Mouse (Mus musculus): ENCODE measurements around the gene Mfap2.

The Mfap2 gene

DNA sequence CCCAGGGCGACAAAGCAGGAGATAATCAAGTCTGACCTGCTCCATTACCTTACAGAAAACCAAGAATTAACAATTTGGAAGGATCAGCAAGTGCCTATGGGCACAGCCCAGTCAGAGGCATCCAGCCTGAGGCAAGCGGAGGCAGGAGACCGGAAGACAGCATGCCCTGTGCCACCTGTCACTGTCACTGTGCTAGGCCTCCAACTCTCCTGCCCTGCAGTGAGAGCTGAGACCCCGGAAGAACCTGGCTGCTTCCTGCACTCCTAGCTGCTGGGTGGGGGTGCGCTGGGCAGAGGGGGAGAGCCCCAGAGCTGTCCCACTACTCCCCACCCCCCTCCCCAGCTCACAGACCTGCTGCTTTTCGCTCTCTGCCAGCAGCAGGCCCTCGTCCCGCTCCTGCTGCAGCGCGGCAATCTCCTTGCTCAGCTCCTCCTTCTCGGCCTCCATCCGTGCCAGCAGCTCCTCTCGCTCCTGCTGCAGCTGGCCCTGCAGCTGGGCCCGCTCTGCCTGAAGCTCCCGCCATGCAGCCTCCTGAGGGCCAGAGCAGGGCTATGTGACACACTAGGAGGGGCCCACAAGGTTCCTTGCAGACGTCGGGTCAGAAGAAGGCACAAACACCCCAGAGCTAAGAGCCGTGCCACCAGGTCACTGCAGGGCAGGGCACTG lies 20.5 kb downstream of the Mfap2 start:
- DNase-seq, result no peak

DNA sequence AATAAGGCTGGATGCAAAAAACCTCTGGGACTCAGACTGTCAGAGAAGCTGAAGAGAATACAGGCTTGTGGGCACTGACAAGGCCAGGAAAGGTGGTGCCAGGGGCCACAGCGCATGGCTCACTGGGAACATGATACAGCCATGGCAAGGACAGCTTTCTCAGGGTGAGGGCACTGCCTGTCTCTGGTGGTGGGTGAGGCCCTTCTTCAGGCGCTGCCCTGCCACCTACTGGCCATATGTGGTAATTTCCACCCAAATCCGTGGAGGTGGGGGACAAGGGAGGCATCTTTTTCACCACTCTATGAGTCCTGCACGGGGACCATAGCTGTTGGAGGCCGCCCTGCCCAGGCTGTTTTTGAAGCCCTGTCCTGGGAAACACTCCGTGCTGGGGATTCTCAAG lies 21.5 kb downstream of the Mfap2 start:
- DNase-seq, result peak; percentile 92 to 95

DNA sequence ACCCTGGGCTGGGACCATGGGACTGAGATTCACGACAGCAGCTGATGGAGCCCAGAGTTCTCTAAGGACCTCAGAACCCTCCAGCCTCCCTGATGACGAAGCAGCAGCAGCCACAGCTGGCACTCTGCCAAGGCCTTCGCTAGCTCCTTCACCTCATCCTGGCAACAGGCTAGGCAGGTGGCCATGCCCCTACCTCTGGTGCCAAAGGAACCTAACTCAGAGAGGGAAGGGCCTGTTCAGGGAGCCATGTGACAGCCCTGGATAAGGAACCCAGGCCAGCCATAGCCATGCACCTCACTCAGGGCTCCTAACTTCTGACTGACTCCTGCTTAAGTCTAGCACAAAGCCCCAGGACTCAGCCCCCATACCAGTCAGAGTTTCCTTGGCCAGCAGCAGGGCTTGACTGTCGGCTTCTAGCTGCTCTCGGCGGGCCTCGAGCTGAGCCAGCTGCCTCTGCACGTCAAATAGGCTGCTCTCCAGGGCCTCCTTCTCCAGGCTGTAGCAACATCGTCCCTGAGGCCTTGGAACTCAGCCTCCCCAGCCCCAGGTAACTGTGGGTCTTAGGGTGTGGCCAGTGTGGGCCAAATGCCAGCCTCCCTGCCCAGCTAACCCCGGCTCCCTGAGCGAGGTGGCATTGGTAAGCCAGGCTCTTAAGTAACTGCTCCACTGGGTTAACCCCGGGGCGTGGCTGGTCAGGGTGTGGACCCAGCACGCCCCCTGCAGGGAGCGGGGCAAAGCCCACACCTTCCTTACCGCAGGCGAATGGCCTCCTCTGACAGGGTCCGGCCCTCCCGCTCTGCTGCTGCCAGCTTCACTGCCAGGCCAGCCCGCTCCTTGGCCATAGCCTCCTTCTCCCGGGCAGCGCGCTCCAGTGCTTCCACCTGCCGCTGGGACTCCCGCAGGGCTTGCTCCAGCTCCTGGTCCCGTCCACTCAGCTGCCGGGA lies 23.7 kb downstream of the Mfap2 start:
- peak in 1 of 2 experiments; percentile 65 for DNase-seq

DNA sequence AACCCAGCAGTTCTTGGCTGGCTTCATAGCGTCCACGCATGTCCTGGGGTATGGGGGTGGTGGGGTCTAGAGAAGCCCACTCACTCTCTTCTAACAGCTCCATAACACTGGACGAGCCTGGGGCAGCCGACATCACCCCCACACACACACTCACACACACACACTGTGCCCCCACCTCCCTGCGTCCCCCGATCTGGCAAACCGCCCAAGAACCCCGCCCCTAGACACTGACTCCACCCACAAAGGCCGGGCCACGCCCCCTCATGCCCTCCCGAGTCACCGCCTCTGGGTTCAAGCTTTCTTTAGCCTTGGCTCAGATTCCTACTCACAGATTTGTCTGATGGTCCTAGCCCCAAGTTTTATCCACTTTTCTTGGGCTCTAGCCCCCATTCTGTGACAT lies 30.9 kb downstream of the Mfap2 start:
- DNase-seq, result peak in 1 of 2 experiments; percentile 52

DNA sequence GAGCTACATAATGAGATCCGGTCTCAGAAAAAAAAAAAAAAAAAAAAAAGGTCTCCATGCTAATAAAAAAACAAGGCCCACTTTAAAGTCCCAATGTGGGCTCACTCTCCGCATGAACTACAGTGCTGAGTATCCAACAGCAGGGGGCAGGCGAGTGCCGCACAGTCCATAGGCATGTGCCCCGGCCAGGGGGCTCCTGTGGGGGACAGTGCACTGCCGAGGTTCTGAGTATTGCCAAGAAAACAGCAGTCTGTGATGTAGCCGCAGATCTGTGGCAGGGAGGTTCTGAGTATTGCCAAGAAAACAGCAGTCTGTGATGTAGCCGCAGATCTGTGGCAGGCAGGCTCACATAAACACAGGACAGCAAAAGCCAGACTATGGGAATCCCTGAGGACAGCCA lies 34.6 kb downstream of the Mfap2 start:
- peak; percentile 66 to 78 for DNase-seq

DNA sequence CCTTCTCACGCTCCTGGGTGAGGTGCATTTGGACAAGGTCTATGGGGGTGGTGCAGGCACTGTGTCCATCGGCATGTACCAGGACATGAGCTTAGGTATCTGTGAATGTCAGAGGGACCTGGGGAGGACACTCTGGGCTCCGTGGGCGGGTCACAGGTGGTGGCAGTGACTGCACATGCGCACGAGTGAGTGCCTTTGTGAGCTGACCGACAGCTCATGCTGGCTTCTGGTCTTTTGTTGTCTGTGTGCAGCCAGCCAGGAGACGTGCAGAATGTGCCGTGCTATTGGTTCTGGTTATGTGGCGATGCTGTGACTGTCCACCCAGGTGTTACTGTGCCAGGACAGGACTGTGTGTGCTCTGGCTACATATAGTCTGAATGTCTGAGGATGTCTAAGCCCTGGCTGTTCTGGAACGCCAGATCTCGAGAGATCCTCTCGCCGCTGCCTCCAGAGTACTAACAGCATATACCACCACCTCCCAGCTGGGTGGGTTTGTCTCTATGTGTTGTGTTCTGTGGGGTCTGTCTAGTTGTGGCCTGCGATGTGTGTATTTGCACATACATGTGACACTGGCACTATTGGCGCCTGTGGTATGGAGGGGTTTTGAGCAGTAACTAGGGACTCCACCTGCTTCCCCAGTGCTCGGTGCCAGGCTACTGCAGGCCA lies 38.7 kb downstream of the Mfap2 start:
- DNase-seq, result no peak

DNA sequence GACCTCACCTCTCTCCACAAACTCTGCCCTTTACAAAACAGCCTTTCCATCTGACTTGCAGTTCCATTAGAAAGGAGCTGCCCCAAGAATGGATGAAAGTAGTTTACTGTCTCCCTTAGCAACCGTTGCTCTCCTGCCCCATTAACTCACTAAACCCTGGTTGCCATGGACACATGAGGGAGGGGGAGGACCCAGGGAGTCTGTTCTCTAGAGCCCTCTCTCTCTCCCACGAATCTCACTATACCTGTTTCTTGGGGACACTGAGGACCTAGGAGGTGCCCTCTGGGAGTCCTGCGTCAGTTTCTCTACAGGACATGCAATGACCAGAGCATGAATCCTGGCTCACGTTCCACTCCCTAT lies 39.2 kb downstream of the Mfap2 start:
- DNase-seq, result no peak

DNA sequence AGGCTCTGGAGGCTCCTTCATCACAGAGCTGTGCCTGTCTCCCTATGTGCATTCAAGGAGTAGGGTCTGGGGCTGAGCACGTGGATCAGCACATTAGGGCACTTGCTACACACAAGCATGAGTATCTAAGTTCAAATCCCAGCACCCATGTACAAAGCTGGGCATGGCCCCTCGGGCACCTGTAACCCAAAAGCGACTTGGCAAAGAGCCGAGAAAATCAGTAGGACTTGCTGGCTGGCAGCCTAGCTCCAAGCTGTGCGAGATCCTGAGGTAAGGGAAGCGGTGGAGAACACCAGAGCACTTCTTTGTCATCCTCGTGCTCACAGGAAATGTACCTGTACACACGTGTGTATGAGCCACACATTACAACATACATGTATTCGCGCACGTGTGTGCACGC lies 42.2 kb downstream of the Mfap2 start:
- peak in 1 of 2 experiments; percentile 48 for DNase-seq

DNA sequence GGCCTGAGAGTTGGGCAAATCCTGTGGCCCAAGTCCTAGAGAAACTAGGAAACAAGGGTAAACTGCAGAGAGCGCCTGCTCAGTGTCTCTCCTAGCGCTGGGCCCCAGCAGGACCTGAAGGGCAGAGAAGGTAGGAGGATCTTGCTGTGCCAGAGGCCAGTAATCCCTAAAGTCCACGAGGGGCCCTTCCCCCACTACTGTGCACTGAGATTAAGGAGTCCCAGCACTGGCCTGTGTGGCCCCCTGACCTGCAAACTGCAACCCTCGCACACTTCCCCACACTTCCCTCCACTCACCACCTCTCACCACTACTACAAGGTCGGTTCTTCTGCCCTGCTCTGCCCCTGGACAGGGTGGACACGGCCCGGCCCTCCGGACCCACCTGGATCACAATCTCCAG lies 42.9 kb downstream of the Mfap2 start:
- no peak for DNase-seq

DNA sequence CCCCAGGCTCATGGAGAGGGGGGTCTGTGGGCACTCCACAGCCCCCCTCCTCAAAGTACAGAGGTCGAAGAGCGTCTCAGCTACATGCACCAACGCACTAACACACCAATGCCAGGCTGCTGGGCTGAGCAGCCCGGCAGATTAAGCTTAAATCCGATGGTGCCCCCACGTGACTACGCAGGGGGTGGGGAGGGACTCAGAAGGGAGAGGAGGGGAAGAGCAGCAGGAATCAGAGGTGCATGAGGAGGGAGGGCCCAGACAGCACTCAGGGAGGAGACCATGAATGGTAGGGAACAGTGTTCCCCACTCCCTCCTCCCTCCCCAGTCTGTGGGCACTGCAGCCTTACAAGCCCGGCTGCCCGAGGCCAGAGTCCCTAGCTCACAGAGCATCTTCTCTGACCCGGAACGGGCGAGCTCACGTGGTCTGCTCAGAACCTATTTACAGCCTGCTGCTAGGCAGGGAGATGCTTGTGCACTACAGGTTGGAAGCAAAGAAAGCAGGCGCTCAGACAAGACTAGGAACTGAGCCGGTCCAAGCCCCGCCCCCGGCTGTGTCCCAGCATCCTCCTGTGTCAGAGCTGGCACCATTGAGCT lies 43.4 kb downstream of the Mfap2 start:
- peak; percentile 68 to 77 for DNase-seq

DNA sequence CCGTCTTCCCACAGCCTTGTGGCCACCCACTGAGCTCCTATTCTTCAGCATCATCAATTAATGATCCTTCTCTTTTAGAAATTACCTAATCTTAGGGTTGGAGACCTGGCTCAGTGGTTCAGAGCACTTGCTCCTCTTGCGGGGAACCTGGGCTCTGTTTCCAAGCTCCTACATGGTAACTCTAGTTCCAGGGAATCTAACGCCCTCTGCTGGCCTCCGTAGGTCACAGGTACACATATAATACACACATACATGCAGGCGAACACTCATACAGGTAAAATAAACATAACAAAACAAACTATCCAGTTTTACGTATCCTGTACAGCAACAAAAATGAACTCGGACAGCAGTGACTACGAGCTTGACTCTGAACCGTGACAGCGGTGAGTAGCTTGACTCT lies 46.8 kb downstream of the Mfap2 start:
- no peak for DNase-seq

DNA sequence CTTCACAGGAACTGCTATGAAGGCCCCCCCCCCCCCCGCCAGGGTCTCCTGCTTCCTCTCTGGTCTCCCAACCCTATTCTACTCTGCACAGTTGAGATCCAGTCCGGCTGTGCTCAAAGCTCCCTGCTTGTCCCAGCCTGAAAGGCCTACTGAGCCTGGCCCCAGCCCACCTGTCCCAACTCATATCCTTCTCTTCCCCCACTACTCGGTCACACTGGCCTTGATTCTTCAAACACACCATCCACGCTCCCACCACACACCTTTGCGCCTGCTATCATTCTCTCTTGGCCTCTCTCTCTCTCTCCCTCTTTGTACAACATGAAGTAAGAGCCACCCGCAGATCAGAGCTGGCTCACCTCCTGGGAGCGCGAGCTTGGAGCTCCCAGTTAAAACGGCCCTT lies 48.6 kb downstream of the Mfap2 start:
- DNase-seq, result no peak

DNA sequence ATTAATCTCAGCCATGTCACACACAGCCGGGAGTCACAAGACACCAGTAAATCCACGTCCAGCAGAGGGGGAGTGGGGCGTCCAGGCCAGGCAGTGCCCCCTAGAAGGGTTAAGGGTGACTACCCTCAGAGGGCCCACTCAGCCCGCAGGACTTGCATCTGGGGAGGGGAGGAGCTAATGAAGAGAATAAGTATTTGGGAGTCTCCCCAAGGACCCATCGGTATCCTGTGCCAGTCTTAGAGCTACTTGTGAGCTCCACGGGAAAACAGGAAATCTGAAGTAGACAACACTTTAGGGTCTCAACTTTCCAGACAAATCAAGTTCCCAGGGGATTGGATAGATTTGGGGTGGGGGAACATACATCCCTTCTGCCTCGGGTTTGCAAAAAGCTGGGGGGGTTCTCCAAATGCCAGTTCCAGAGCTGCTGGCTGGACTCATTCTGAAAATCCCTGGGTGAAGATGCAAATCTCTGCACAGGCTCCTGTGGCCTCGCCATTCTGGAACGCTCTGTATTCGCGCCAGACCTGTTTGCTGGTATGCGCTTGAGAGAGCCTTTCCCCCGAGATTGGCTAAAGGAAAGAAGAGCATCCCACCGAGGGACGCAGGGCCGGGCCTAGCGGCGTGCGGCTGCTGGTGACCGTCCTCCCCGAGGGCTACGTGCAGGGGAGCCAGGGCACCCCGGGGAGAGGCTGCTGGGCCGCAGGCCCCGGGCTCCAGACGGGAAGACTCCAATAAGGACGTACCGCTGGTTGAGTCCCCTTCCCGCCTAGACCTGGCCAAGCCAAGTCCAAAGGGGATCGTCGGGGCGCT lies 49.6 kb downstream of the Mfap2 start:
- DNase-seq, result no peak

DNA sequence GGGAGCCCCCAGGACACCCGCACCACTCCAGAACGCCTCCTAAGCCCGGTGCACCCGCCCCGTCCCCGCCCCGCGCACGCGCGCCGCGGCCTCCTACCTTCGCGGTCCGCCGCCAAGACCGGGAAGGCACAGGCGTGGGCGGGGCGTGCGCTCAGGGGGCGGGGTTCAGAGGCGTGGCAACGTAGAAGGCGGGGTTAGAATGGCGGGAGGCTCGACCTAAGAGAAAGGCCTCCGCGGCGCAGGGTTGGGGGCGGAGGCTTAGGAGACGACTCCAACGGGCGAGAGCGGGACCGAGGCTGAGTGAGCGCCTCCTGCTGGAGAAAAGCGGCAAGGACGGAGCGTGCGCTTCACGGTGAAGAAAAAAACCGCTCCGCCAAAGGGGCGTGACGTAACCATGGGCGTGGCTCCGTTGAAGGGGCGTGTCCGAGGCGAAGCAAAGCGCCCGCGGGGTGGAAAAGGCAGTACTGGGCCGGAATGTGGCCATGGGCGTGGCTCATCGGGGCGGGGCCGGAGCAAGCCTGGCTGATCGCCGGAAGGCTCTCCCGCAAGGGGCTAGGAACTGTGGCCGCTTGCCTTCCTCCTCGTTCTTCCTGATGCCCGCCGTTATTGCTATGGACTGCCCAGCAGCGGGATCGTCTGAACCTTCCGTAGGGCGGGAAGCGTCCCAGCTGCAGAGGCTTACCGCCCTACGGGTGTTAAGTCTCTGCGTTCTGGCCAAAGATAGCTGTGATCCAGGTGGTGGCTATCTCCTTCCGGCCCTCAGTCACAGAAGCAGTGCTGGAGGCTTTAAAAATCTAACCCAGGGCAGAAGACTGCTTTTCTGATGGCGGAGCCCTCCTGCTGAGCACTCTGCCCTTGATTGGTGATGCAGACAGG lies 50.4 kb downstream of the Mfap2 start, which contains the start of gene Crocc:
Gene Crocc, minus strand, starts transcription at position 125 of the 876 bp plus-strand sequence.
- DNase-seq, result peak; percentile 100

DNA sequence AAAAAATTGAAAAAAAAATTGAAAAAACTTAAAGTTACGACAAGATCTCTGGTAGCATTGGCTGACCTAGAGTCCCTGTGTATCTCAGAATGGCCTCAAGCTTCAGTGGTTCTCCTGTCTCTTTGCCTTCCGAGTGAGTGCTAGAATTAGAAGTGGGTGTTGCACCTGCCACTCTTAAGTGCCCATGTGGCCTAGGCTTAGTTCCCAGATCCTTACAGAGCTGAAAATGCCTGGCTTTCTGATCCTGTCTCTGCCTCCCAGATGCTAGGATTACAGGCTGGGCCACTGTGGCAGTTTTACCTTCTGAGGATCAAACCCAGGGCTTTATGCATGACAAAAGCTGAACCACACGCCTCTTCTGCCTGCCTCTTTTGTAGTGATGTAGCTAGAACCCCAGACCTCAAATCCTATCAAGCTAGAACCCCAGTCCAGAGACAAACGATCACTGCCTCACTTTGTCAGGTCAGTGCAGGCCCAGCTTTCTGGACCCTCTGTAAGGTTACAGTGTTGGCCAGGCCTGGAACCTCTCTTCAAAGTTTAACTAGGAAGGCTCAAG lies 54.0 kb downstream of the Mfap2 start:
- no peak for DNase-seq

DNA sequence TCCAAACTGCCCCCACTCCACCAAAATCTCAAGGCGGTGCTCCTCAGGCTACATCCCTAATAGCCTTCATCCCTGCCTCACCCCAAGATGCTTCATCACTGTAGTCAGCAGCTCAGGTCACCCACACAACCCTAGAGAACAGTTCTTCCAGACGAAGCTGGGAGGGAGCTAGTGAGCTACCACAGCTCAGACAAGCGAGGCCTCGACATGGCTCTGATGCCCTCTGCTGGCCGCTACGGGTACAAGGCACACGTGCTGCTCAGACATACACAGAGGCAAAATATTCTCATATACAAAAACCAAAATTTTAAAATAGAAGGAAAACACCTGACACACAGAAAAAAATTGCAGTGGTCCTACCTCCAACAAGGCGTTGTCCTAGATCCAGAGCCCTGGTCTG lies 54.9 kb downstream of the Mfap2 start:
- DNase-seq, result peak; percentile 86 to 90

Measured in cerebellum, postnatal 14 days (tissue).